Mouse (Mus musculus) embryonic facial prominence, embryonic 14.5 days (tissue): ENCODE data around the gene Mkrn2os. TPM values are rescaled to one million over a fixed set of nuclear protein-coding genes. Genes with fewer than 3 reads are reported as not detected.

Source experiments
- ATAC-seq: fragments of 200-750 bp; cut with Nextera tagmentation; 2 replicates; pipeline ENCODE4 v1.8.0; 2017; ENCODE audit warnings: low read depth, moderate number of reproducible peaks, moderate TSS enrichment
- DNase-seq: peaks from one replicate; pipeline ENCODE4 v3.0.0-alpha.2; 2015; ENCODE audit warnings: low spot score
- H3K27ac ChIP-seq: fragments of 300-500 bp; sonication (generic); replicated peaks from 2 replicates; pipeline ENCODE4 v1.5.1; 2014; ENCODE audit warnings: low read depth, mild to moderate bottlenecking, low read length, moderate library complexity
- H3K27me3 ChIP-seq: fragments of 300-500 bp; sonication (generic); replicated peaks from 2 replicates; pipeline ENCODE4 v1.6.1; 2014; ENCODE audit warnings: low read length; ENCODE audit not compliant: control insufficient read depth, insufficient read depth
- H3K36me3 ChIP-seq: fragments of 300-500 bp; sonication (generic); 2 replicates; pipeline ENCODE4 v1.6.1; 2014; ENCODE audit warnings: low read length, mixed read lengths; ENCODE audit not compliant: control insufficient read depth, insufficient read depth
- H3K4me1 ChIP-seq: fragments of 300-500 bp; sonication (generic); 2 replicates; pipeline ENCODE4 v1.6.1; 2014; ENCODE audit warnings: antibody characterized with exemption, low read length; ENCODE audit not compliant: control insufficient read depth, insufficient read depth
- H3K4me2 ChIP-seq: fragments of 300-500 bp; sonication (generic); 2 replicates; pipeline ENCODE4 v1.6.1; 2014; ENCODE audit warnings: low read depth, mild to moderate bottlenecking, low read length, moderate library complexity, mixed read lengths
- H3K4me3 ChIP-seq: fragments of 300-500 bp; sonication (generic); 2 replicates; pipeline ENCODE4 v1.5.1; 2014; ENCODE audit warnings: low read depth, mild to moderate bottlenecking, low read length
- H3K9ac ChIP-seq: fragments of 300-500 bp; sonication (generic); 2 replicates; pipeline ENCODE4 v1.6.1; 2014; ENCODE audit warnings: low read depth, mild to moderate bottlenecking, low read length, moderate library complexity, mixed read lengths
- H3K9me3 ChIP-seq: fragments of 300-500 bp; sonication (generic); 2 replicates; pipeline ENCODE4 v1.6.1; 2016; ENCODE audit warnings: low read length; ENCODE audit not compliant: control insufficient read depth
- WGBS: fragments of 180-500 bp; shearing (Covaris S2); extraction: QIAGEN DNeasy Blood & Tissue Kit; methylation state at CpG from one replicate; pipeline ENCODE4 v1.1.7; 2014; 5-methylcytosine and 5-hydroxymethylcytosine counted together
- polyA plus RNA-seq: library from polyadenylated mRNA; unstranded; fragments of >200 nt; fragmentation: Nextera tagmentation; extraction: Ambion mirVana; gene quantifications from 2 replicates; pipeline ENCODE4 v1.2.1, GENCODE M21; 2014

Gene Mkrn2os
- polyA plus RNA-seq, 1 experiment from 2014 or later = 0.78 TPM

GRCm38 (mm10) chr6:115610301-115610700 is 17.9 kb upstream of the Mkrn2os start:
- WGBS = 93% methylated on average over 5 of the region's 5 CpGs
- Histone ChIP-seq H3K9ac (no peak overlapping the region), H3K9me3 (no peaks in the 10 kb centered on the region), H3K36me3 (peaks cover 64% of the 10 kb centered on the region), H3K27ac (no peak overlapping the region), H3K27me3 (no peaks in the 10 kb centered on the region), H3K4me1 (no peaks in the 10 kb centered on the region), H3K4me3 (no peak overlapping the region), H3K4me2 (no peak overlapping the region)
- DNase-seq (no peak), ATAC-seq (no peak)

- no peak overlapping the region for H3K4me3 ChIP-seq
- H3K36me3 ChIP-seq = peaks cover 53% of the 10 kb centered on the region
- DNase-seq = no peak
- H3K27me3 ChIP-seq = no peaks in the 10 kb centered on the region
- no peak overlapping the region for H3K27ac ChIP-seq
- no peaks in the 10 kb centered on the region for H3K9me3 ChIP-seq
- no peak overlapping the region for H3K9ac ChIP-seq
- WGBS = 67% methylated on average over 3 of the region's 3 CpGs
- ATAC-seq = no peak
- no peak overlapping the region for H3K4me2 ChIP-seq
- no peaks in the 10 kb centered on the region for H3K4me1 ChIP-seq
These were observed 16.7 kb upstream of the Mkrn2os start for GRCm38 (mm10) chr6:115609121-115609520.

- ATAC-seq (no peak), DNase-seq (no peak)
- Histone ChIP-seq H3K4me2 (no peak overlapping the region), H3K9ac (no peak overlapping the region), H3K27ac (no peak overlapping the region), H3K4me1 (peaks cover 8% of the 10 kb centered on the region), H3K27me3 (no peaks in the 10 kb centered on the region), H3K36me3 (peaks cover 36% of the 10 kb centered on the region), H3K4me3 (no peak overlapping the region), H3K9me3 (no peaks in the 10 kb centered on the region)
- whole genome bisulfite sequencing = 88% methylated on average over 4 of the region's 4 CpGs
These were observed 15.1 kb upstream of the Mkrn2os start for GRCm38 (mm10) chr6:115607429-115607828.

GRCm38 (mm10) chr6:115606461-115606860 is 14.1 kb upstream of the Mkrn2os start:
- Histone ChIP-seq H3K4me2 (no peak overlapping the region), H3K36me3 (peaks cover 26% of the 10 kb centered on the region), H3K9ac (no peak overlapping the region), H3K27ac (no peak overlapping the region), H3K9me3 (no peaks in the 10 kb centered on the region), H3K4me3 (no peak overlapping the region), H3K4me1 (peaks cover 9% of the 10 kb centered on the region), H3K27me3 (no peaks in the 10 kb centered on the region)
- DNase-seq (no peak), ATAC-seq (no peak)
- 65% methylated on average over 1 of the region's 1 CpGs for WGBS

- 1% methylated on average over 36 of the region's 61 CpGs for WGBS
- Histone ChIP-seq H3K9me3 (no peaks in the 10 kb centered on the region), H3K27ac (peak within 1 kb of the TSS; percentile 68), H3K27me3 (no peaks in the 10 kb centered on the region), H3K36me3 (no peaks in the 10 kb centered on the region), H3K9ac (peak within 1 kb of the TSS; percentile 86), H3K4me3 (peak within 1 kb of the TSS; percentile 80), H3K4me1 (peaks cover 9% of the 10 kb centered on the region), H3K4me2 (peak within 1 kb of the TSS; percentile 54)
- DNase-seq = peak; percentile 86
- peak; percentile 98 for ATAC-seq
These were observed 9.5 kb upstream of the Mkrn2os start, which contains the start of gene Mkrn2 for GRCm38 (mm10) chr6:115601715-115602523. TSS of gene Mkrn2 (plus strand) at chr6:115601902.

- Histone ChIP-seq H3K4me2 (peak overlapping the region; percentile 54), H3K4me1 (peaks cover 9% of the 10 kb centered on the region), H3K4me3 (peak overlapping the region; percentile 80), H3K27me3 (no peaks in the 10 kb centered on the region), H3K36me3 (no peaks in the 10 kb centered on the region), H3K9me3 (no peaks in the 10 kb centered on the region), H3K27ac (no peak overlapping the region), H3K9ac (no peak overlapping the region)
- ATAC-seq = no peak
- no peak for DNase-seq
- WGBS = 73% methylated on average over 4 of the region's 4 CpGs
These were observed 8.9 kb upstream of the Mkrn2os start for GRCm38 (mm10) chr6:115601322-115601714.

- Histone ChIP-seq H3K27me3 (no peaks in the 10 kb centered on the region), H3K4me2 (no peak overlapping the region), H3K4me1 (no peaks in the 10 kb centered on the region), H3K36me3 (no peaks in the 10 kb centered on the region), H3K4me3 (no peak overlapping the region), H3K27ac (no peak overlapping the region), H3K9ac (no peak overlapping the region), H3K9me3 (no peaks in the 10 kb centered on the region)
- ATAC-seq = no peak
- no peak for DNase-seq
- 59% methylated on average over 3 of the region's 3 CpGs for WGBS
These were observed 3.3 kb upstream of the Mkrn2os start for GRCm38 (mm10) chr6:115595667-115596066.

- ATAC-seq = no peak
- H3K4me1 ChIP-seq = no peaks in the 10 kb centered on the region
- no peaks in the 10 kb centered on the region for H3K9me3 ChIP-seq
- no peak overlapping the region for H3K27ac ChIP-seq
- no peaks in the 10 kb centered on the region for H3K36me3 ChIP-seq
- H3K27me3 ChIP-seq = no peaks in the 10 kb centered on the region
- DNase-seq = no peak
- WGBS = 75% methylated on average over 3 of the region's 3 CpGs
- no peak overlapping the region for H3K4me2 ChIP-seq
- H3K9ac ChIP-seq = no peak overlapping the region
- H3K4me3 ChIP-seq = no peak overlapping the region
These were observed 2.1 kb upstream of the Mkrn2os start for GRCm38 (mm10) chr6:115594463-115594862.

- no peaks in the 10 kb centered on the region for H3K4me1 ChIP-seq
- no peak overlapping the region for H3K4me2 ChIP-seq
- DNase-seq (no peak), ATAC-seq (no peak)
- 87% methylated on average over 4 of the region's 4 CpGs for whole genome bisulfite sequencing
- no peaks in the 10 kb centered on the region for H3K27me3 ChIP-seq
- H3K36me3 ChIP-seq = no peaks in the 10 kb centered on the region
- H3K9ac ChIP-seq = no peak overlapping the region
- no peak overlapping the region for H3K4me3 ChIP-seq
- H3K27ac ChIP-seq = no peak overlapping the region
- no peaks in the 10 kb centered on the region for H3K9me3 ChIP-seq
These were observed 876 bp upstream of the Mkrn2os start for GRCm38 (mm10) chr6:115593252-115593651.
